Mouse (Mus musculus) spleen, adult 18-20 months (tissue): ENCODE results near the gene Anapc7.

Source experiments
- DNase-seq, 2 experiments: peaks; one replicate each; pipeline ENCODE4 v3.0.0; 2022; ENCODE audit warnings: mixed read lengths in 2 of 2

Gene Anapc7

GRCm38 (mm10) chr5:122421271-122422068 lies at the start of gene Anapc7:
Gene Anapc7 (plus strand): TSS chr5:122421693.
- DNase-seq: no peak

- peak; percentile 97 to 99 for DNase-seq
These were observed 49.2 kb upstream of the Anapc7 start, which contains the start of gene Fam216a for GRCm38 (mm10) chr5:122372192-122372769. Gene Fam216a (minus strand): TSS chr5:122372364.

GRCm38 (mm10) chr5:122372878-122373277 lies 48.6 kb upstream of the Anapc7 start:
- no peak for DNase-seq

- no peak for DNase-seq
These were observed 44.2 kb upstream of the Anapc7 start for GRCm38 (mm10) chr5:122377101-122377833.

GRCm38 (mm10) chr5:122378171-122378570 lies 43.3 kb upstream of the Anapc7 start:
- no peak for DNase-seq

GRCm38 (mm10) chr5:122379374-122380155 lies 41.9 kb upstream of the Anapc7 start:
- DNase-seq: peak; percentile 55 to 69

- DNase-seq: no peak
These were observed 31.5 kb upstream of the Anapc7 start for GRCm38 (mm10) chr5:122390006-122390405.

GRCm38 (mm10) chr5:122390671-122391070 lies 30.8 kb upstream of the Anapc7 start:
- no peak for DNase-seq

GRCm38 (mm10) chr5:122391178-122391785 lies 30.2 kb upstream of the Anapc7 start:
- DNase-seq: no peak

- peak; percentile 83 to 91 for DNase-seq
These were observed 29.7 kb upstream of the Anapc7 start, which contains the start of gene Arpc3 for GRCm38 (mm10) chr5:122391786-122392180. Gene Arpc3 (plus strand): TSS chr5:122391878.

GRCm38 (mm10) chr5:122392227-122393004 lies 29.1 kb upstream of the Anapc7 start:
- DNase-seq: peak; percentile 31

- peak; percentile 42 to 80 for DNase-seq
These were observed 27.6 kb upstream of the Anapc7 start for GRCm38 (mm10) chr5:122393887-122394286.

- no peak for DNase-seq
These were observed 24.7 kb upstream of the Anapc7 start for GRCm38 (mm10) chr5:122396791-122397190.

GRCm38 (mm10) chr5:122397495-122397894 lies 24.0 kb upstream of the Anapc7 start:
- DNase-seq: no peak

- no peak for DNase-seq
These were observed 21.6 kb upstream of the Anapc7 start for GRCm38 (mm10) chr5:122399871-122400270.

- DNase-seq: no peak
These were observed 20.7 kb upstream of the Anapc7 start for GRCm38 (mm10) chr5:122400628-122401302.

- peak in 1 of 2 experiments; percentile 60 for DNase-seq
These were observed 20.2 kb upstream of the Anapc7 start for GRCm38 (mm10) chr5:122401303-122401640.

- no peak for DNase-seq
These were observed 19.3 kb upstream of the Anapc7 start for GRCm38 (mm10) chr5:122402160-122402559.

GRCm38 (mm10) chr5:122402772-122403171 lies 18.7 kb upstream of the Anapc7 start:
- DNase-seq: no peak

GRCm38 (mm10) chr5:122403362-122403761 lies 18.1 kb upstream of the Anapc7 start:
- no peak for DNase-seq

- no peak for DNase-seq
These were observed 16.0 kb upstream of the Anapc7 start for GRCm38 (mm10) chr5:122405537-122405936.
